Mouse (Mus musculus) adipocyte (in vitro differentiated cells): ENCODE results near the gene Aspg.

Experiments used
- DNase-seq: peaks from one replicate; pipeline ENCODE4 v3.0.0-alpha.2; 2016; ENCODE audit warnings: low spot score

The Aspg gene

DNA sequence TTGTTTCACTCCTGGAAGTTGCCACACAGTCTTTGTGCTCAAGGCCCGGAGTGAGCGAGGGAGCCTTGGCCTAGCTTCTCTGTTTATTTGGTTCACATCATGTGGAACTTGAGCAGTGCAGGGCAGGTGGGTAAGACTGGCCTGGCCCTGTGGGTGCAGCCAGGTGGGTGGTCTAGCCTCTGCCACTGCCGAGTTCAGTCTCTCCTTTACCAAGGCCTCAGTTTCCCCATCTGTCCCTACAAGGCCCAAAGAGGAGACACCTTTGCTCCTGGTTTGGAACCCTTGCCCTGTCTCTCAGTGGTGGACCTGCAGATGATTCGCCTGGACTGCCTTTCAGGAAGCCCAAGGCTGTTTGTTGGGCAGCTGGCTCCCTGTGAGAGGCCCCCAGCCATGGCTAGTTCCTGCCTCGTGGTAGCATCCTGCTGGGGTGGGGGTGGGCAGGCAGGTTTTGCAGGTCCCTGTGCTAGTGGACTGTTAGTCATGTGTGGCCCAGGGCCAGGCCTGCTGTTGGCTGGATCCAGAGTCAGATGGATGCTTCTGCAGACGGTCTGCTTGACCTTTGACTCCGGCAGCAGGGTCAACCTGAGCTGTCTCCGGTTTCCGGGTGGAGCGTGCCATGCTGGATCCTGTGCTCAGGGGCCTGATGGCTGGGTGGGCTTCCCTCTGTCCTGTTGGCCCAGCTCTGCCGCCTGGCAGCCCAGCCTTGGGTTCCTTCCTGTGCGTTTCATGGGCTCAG lies 44.9 kb downstream of the Aspg start:
- no peak for DNase-seq

DNA sequence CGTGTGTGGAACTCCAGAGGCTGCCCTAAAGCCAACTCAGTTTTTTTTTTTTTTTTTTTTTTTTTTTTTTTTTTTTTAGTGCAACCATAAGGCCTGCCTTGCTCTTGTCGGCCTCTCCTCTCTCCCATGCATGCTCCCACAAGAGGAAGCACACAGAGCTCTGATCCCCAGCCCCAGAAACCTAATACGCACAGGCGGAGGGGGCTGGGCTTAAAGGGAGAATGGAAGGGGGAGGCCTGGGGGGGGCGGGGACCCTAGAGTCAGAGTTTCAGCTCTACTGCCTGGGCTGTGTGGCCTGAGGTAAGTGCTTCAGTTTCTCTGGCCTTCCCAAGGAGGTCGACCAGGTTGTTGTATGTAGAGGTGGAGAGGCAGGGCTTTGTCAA lies 45.5 kb downstream of the Aspg start:
- no peak for DNase-seq

DNA sequence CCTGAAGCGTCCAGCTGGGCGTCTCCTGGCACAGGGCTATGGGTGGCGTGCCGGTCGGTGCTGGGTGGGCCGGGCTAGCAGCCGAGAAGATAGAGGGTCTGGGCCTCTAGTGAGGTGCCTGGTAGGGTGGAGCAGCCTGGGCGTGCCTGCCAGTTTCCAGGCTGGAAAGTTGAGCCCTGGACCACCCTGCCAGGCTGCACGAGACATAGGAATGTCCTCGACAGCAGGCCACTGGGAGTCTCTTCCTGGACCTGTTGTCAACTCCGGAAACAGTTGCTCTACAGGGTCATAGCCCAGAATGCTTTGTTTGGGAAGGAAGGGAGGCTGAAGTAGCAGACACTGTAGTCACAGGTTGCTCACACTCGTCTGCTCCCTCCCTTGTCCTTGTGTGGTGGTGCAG lies 47.1 kb downstream of the Aspg start:
- no peak for DNase-seq

DNA sequence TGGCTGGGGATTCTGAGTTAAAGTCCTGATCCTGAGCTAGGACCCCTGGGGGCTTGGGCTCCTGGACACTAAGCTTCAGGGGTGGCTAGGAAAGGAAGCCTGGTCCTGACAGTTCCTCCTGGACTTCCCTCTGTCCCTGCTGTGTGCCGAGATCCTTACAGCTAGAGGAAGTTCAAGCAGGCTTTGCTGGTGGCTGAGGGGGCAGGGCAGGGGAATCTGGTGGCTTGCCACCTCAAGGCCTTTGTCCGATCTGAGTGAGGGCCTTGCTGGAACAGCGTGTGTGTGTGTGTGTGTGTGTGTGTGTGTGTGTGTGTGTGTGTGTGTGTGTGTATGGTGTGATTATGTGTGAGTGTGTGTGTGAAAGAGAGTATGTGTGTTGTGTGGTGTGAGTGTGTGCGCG lies 48.0 kb downstream of the Aspg start:
- no peak for DNase-seq

DNA sequence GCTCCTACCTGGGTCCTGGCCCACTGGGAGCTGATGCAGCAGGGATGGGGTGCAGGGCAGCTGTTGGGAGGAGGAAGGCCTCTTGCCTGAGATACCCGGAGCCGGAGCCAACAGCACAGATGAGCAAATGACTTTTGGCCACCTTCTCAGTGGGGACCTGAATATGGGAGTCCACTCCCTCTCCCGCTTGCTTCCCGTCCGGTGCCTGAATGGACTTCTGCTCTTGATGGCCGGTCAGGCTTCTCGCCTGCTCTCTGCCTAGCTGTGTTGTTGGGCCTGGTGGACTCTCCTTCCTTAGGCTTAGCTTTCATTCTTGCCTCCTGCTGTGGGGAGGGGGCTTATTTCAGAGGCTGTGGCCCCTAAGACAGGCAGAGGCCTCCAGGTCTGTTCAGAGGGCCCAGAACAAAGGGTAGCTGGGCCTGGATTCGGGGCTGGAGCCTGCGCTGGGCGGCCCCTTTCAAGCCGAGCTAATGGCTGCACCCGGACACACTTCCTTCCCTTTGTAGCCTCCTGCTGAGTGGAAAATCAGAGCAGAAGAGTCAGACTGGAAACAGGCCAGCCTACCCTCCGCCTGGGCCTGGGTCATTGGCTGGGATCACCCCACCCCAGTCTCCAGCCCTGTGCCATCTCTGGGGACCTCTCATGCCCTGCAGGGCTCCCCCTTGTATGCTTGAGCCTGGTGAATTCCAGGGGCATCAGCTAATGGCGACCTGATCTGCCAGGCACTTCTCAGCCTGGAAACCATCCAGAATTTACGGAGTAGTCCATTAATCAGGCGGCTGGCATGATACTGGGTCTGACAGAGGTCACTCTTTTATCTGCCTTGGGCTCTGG lies 49.0 kb downstream of the Aspg start:
- DNase-seq: peak; percentile 5

DNA sequence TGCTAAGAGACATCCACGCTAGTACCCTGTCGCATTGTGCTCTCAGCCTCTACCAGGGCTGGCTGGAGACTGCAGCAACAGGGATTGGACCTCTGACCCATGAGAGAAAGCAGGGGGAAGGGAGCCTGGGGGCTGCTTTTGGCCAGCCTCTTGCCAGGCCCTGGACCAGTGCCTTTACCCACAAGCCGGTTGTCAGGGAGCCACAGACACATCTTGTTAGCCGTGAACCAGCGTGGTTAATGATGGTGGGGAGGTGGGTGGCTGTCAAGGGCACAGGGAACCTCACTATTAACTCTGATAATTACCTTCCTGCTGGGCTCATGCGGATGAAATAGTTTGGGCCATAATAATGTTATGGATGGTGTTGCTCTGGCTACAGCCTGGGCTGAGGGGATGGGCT lies 50.3 kb downstream of the Aspg start:
- DNase-seq: no peak

DNA sequence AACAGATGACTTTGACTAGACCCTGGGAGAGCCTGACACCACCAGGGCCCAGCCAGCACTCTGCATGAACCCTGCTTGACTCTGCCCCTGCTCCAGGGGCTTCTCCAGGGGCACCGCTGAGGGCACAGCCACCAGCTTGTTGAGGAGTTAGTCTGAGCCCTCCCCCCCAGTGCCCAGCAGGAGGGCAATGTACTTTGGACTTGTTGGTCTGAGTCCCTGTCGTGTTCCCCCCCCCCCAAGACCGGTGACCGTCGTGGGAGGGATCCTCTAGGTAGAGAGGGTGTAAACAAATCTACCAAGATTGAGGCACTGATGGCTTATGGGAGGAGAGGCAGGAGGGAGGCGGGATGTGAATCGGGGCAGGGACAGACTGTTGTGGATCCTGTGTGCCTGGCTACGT lies 51.8 kb downstream of the Aspg start:
- no peak for DNase-seq

DNA sequence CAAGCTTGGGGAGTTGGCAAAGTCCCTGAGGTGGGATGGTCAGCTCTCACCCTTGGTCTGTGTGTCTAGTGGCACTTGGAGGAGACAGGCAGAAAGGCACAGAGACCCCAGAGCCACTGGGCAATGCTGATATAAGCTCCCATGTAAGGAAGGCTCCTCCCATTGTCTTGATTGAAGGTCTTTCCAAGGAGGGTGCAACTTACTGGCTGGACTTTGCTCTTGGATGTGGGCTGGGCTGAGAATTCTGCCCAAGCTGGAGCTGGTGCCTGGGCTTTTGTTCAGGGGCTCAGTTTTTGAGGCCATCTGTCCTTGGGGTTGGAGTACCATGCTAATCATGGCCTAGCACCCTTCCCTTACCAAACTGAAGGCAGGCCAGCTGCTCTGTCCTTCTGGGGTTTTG lies 52.3 kb downstream of the Aspg start:
- DNase-seq: no peak

DNA sequence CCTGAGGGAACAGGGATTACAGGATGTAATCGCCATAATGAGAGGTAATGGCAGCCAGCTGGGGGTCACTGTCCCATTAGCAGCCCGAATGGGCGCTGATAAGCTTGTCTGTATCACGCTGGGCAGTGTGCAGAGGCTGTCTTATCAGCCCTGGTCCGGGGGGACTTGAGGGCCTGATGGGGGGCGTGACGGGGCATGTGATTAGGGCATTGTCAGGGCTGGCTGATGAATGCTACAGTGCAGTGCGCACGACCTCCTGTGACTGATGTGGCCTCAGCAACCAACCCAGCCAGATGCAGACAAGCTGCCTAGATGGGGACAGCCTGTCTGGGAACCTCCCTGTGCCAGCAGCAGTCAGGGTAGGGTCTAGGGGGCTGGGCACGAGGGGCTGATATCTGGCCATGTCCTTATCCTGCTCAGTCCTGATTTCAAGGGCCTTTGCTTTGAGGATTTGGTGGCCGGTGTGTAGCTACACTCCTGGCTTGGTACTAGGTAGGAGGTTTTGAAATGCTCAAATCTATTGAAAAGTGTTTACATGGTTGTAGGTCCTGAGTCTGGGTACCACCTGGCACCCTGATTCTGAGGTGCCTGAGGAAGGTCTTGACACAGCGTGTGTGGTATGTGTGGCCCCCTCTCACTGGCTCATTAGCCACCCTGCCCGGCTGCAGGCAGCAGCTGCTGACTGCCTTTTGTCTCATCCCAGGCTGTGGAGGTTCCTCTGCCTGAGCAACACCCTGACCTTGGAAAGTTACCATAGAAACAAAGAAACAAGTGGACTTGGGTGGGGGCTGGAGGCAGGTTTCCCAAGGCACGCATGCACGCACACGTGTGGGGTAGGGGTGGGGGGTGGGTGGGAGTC lies 57.7 kb downstream of the Aspg start:
- no peak for DNase-seq

DNA sequence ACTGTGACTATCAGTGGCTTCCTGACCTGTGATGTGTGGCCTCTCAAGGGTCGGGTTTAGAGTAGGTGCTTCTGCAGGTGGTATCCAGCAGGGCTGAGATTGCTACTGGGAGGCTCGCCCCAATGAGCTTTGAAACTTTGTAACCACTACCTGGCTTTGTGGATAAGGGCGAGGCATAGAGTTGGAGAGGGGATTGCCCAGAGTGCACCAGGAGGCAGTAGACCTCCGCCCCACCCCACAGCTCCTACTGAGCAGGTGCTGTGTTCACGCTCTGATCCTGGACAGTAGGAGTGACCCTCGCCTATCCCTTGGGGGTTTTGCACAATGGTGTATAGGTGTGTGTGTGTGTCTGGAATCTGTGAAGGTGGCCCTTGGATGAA lies 58.4 kb downstream of the Aspg start:
- DNase-seq: no peak

DNA sequence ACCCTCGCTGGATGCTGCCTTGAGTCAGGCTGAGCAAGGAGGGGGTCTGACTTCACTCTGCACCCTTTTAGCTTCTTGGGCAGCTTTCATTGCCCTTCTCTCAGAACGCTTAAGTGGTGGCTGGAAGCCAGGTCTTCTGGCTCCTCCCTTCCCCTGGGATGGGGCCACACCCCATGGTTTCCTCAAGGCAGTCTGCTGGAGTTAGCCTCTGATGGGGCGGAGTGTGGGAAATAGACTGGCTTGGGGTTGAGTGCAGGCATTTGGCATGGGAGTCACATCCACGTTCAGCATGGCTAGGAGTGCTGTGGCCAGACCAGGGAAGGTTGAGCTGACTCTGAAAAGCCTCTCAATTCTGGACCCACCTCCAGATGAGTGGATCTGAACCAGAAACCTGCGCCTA lies 62.8 kb downstream of the Aspg start:
- no peak for DNase-seq

DNA sequence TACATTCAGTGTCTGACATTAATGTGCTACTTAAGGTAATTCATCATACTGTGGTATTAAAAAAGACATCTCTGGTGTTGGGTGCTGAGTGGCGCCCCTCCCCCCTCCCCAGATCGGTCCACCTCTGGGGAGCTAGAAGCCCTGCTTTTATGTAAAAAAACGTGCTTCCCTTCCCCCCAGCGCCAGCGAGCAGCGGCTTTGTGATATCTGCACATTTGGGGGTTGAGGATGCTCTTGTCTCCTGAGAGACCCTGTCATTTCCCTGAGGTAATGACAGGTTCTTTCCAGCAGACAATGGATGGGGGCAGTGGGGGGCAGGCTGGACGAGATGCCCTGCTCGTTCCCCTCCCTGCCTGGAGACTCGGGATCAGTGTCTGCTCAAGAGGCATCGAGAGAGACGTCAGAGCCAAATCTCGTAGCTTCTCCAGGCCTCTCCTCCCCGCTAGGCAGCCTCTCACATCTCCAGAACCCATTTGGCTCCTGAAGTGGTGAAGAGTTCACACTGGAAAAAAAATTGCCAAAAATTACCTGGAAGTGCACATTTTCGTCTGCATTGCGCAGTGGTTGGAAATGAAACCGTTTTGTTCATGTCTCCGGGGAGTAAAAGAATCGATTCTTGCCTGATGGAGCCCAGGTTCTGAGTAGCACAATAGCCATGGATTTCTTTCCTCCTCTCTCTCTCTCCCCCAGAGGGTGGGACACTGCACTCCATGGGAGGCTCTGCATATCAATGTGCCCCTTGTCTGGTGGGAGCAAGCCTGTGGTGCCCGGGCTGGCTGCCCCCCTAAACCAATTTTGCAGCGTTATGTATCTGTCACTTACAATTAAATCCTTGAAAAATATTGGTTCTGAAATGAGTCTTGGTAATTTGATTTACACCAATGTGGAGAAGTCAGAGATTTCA lies 64.4 kb downstream of the Aspg start:
- no peak for DNase-seq

DNA sequence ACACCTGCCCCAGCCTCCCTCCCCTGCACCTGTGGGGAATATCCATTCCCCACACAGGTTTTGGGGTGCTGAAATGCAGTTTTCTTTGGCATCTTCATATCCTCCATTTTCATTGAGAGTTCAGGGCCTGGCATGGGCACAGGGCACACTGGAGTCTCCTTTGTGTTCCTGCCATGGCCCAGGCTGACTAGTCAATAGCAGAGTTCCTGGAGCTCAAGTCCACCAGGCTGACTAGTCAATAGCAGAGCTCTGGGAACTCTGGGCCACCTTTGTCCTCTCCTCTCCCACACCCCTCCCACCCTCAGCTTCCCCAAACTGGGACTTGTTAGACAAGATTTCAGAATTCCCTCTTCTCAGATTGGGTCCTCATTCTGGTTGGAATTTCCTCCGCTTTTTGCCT lies 65.2 kb downstream of the Aspg start:
- no peak for DNase-seq

DNA sequence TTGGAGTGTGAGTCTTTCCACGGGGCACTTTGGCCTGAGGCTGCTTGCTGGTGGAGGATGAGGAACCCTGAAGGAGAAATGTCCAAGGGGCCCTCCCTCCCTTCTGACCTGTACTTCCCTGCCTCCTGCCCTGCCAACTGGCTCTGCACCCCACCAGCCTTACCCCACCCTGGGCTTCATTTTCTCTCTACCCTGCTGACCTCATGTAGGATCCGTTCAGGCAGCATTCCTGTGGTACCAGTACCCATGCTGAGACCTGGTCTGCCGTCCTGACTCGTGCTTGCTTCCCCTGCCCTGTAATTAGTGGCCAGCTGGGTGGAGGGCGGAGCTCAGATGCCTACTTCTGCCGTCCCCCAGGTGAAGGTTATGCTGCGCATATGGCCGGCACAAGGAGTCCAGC lies 65.7 kb downstream of the Aspg start:
- no peak for DNase-seq
